Mouse (Mus musculus) heart, postnatal 0 days (tissue): ENCODE results near the gene Zbtb42.

Source experiments
- CTCF ChIP-seq: IDR thresholded peaks from 2 replicates; pipeline ENCODE4 v1.5.1; 2016; ENCODE audit warnings: antibody characterized with exemption, control low read depth, low read depth
- EP300 ChIP-seq: IDR thresholded peaks from 2 replicates; pipeline ENCODE4 v1.6.1; 2016; ENCODE audit warnings: antibody characterized with exemption, low read depth

GRCm38 (mm10) chr12:112633686-112634085 is 44.9 kb upstream of the Zbtb42 start:
- TF ChIP-seq CTCF (no peak), EP300 (no peak)
